Mouse (Mus musculus) urinary bladder, adult 2 months (tissue): ENCODE results near the gene Tmem243. TPM values are rescaled to one million over a fixed set of nuclear protein-coding genes. Genes with fewer than 3 reads are reported as not detected.

ENCODE experiments used
- DNase-seq: peaks from one replicate; pipeline ENCODE4 v3.0.0; 2022; ENCODE audit warnings: low spot score
- polyA plus RNA-seq: library from polyadenylated mRNA; depleted of rRNA; stranded (reverse); fragments of >200 nt; gene quantifications from 2 replicates; pipeline ENCODE4 v1.2.3, GENCODE M21; 2012; rRNA removed

Tmem243 gene
- 24.8 and 28.8 TPM in 2 replicates for polyA plus RNA-seq

DNA sequence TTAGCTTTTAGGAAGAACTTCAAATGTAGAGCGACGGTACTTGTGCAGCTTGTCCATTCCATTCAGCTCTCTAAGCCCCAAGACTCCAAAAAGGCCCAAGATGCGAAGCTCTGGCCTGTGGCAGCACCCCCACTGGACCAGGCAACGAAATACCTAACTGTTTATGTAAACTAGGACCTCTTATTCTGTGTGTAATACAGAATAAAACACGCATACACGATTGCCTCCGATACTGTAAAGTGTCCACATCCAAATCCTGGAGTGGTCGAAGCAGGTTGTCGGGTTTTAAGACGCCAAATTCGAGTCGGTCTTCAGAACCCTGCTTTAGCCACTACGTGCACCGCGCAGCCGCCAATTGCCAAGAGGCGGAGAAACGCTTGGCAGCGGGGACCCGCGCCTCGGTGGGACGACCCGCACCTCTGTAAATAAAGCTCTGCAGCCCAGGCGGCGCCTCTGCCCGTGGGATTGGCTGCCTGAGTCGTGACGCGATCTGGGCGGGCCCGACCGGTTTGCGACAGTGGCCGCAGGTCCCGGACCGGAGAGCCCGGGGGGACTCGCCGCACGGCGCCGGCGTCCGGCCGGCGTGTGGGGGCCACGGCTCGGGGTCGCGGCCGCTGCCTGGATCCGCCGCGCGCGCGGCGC lies at the start of gene Tmem243:
Gene Tmem243, plus strand, starts transcription at position 462 of the 642 bp plus-strand sequence.
- DNase-seq: peak; percentile 89

DNA sequence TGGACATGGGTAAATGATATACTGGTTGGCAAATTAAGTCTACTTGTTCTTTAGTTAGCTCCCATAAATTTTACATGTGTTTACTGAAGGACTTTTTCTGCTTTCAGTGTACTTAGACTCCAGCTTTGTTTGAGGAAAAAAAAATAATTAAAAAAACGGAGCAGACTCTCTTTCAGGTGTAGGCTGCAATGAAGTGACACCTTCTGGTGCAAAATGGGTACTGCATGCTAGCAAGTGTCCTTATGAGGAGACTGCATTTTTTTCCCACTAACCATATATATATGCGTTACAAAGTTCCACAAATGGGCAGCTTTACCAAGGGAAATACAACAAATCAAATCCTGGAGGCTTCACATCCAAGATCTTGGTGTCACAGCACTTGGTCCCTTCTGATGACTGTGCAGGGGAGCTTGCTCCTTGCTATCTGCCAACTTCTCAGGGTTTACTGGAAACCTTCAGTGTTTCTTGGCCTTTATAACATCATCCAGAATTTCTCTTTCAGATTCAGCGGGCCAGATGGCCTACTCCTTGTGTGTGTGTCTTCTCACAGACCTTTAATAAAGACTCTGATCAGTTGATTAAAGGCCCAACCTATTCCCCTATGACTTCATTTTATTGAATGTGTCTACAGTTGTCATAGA lies 44.3 kb upstream of the Tmem243 start:
- no peak for DNase-seq

DNA sequence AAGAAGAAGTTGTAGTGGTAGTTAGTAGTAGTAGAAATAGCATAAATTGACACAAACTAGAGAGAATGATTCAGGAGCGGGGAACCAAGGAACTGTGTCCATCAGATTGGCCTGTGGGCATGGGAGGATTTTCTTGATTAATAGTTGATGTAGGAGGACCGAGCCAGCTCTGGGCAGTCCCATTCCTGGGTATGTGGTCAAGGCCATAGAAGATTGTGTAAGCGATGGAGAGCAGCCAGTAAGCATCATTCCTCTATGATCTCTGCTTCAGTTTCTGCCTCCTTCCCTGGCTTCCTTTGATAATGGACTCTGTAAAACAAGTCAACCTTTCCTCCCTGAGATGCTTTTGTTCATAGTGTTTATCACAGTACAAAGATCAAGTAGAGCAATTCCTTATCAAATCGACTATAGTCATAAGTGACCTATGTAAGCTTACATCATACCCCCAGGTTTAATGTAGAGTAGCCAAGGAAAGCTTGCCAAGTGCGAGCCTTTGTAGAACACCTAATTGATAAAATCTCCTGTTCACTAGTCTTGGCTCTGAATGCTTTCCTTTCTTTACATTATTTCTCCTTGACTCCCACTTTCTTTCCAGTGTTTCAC lies 43.1 kb upstream of the Tmem243 start:
- no peak for DNase-seq

DNA sequence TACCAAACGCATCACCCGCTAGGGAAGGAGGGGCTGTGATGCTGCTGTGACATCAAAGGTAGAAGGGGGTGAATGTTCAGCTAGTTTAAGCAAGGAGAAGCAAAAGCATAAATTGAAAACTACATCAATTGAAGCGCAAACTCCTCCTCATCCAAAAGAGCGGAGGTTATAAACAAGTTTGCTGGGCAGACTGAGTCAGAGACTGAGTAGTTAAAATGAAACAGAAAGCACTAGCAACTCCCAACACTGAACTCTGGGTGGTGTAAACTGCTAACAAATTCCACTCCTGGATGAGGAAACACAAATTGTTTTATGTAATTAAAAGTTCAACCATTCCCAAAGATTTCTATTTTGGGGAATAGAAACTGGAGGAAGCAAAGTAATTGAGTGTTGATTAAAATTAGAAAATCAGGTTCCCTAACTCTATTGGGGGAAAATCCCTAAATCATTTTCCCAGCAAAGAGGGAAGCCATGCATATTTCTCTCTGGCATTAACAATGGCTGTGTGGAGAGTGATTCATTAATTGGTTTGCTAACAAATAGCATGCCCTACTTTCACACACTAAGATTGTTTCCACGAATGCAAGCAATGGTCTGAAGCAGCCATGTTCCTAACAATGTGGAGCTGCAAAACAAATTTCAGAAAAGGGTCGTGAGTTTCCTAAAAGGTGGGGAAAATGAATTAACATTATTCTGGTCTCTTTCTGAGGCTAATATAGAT lies 41.0 kb upstream of the Tmem243 start:
- no peak for DNase-seq

DNA sequence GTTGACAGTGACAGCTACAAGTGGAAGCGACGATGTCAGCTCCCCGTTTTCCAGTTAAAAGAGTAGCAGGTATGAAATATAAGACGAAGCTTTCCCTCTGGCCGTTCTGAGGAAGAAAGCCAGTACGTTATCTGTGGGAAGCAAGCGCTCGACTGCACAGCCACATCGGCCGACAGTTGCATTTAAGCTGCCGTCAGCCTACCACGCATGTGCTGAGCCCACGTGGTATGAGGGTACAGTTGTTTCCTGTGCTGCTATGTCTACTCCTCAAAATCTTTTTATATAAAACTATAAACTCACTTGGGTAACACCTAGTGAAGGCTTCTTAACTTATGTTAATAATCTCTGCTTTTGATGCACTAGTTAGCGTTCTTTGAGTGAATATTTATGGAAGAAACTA lies 40.2 kb upstream of the Tmem243 start:
- no peak for DNase-seq

DNA sequence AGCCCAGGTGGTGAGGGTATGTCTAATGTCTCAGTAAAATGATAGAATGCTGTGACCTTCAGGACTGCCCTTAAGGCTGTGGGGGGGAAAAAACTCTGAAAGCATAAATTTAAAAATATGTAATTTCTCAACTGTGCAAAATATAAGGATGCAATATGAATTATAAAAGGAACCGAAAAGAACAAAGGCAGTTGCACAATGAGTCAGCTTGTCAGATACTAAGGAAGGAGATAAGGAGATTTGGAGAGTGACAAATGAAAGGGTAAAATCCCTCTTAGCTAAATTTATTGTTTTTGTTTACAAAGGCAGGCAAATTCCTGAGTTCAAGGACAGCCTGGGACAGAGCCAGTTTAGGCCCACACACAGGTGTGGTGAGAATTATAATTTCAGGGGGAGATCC lies 36.3 kb upstream of the Tmem243 start:
- DNase-seq: no peak

DNA sequence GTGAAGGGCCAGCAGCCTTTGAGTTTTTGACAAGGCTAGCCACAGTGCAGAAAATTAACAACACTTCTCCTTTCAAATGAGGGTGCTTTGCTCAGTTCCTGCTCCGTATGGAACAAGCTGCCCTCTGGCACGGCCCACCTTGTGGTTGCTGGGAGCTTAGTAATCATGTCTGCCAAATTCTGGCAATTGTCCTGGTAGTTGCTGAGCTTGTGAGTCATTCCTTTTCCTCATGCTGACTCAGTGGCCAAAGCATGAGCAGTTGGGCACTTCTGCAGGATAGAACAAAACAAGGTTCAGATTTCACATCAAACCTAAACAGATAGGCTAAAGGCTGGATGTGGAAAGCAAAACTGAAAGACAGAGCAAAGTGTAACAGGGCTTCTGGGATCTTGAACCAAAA lies 31.6 kb upstream of the Tmem243 start:
- DNase-seq: no peak

DNA sequence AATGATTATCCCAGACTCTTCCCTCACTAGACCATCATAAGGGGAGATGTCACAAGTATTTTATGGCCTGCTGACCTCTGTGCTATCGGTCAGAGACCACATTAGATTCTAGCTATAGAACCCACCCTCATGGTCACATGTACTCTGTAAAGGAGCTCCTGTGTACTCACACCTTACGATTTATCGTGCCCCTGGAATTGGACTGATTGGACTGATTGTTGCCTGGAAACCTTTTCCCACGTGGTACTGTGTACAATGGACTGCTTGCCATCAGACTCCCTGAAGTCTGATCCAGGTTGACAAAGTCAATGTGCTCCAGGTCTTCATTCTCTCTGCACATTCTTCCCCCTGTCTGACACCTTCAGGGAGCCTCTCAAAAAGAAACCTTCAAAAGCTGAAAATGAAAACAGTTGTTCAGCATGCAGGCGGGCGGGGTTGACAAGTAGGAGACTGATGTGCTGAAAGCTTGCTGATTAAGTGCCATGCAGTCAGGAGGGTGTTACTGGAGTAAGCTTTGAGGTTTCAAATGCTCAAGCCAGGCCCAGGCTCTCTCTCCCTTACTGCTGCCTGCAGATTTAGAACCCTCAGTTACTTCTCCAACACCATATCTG lies 30.8 kb upstream of the Tmem243 start:
- no peak for DNase-seq

DNA sequence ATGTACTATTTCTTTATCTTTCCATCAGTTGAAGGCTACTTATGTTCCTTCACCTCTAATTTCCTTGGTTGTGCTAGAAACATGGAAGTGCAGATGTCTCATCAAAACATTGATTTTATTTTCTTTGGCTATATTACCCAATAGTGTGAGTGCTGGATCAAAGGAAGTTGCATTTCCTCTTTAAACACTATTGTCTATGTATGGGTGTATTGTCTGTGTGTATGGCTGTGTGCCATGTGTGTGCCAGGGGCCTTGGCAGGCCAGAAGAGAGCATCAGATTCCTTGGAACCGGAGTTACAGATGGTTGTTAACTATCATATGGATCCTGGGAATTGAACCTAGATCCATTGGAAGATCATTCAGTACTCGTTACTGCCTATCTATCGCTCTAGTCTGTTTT lies 29.1 kb upstream of the Tmem243 start:
- DNase-seq: no peak

DNA sequence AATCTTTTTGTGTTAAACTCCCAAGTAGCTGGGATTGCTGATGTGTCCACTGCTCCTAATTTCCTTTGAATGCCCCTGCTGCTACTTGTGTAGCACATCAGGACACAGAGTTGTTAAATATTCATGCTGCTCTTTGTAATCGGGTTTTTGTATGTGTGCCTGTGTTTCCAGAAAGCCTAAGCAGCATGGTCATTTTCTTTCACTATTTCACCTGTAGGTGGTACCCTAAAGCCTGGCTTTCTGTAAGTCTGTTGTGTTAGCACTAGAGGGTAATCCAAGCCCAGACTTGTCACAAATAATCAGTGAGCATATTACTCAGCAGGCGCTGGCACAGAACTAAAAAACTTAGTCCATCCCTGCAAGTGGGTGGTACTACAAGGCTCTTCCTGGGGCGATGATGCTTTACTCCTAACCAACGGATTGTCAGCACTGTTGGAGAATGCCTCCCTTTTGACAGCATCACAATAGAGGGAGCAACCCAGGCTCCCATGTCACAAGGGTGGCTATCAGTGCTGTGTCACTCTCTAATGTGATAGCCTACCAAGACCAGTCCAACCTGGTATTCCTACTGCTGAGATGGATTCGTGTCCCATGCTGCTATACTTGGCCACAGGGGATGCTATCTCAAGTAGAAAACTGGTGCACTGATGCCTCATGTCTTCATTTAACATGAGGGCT lies 27.2 kb upstream of the Tmem243 start:
- DNase-seq: no peak

DNA sequence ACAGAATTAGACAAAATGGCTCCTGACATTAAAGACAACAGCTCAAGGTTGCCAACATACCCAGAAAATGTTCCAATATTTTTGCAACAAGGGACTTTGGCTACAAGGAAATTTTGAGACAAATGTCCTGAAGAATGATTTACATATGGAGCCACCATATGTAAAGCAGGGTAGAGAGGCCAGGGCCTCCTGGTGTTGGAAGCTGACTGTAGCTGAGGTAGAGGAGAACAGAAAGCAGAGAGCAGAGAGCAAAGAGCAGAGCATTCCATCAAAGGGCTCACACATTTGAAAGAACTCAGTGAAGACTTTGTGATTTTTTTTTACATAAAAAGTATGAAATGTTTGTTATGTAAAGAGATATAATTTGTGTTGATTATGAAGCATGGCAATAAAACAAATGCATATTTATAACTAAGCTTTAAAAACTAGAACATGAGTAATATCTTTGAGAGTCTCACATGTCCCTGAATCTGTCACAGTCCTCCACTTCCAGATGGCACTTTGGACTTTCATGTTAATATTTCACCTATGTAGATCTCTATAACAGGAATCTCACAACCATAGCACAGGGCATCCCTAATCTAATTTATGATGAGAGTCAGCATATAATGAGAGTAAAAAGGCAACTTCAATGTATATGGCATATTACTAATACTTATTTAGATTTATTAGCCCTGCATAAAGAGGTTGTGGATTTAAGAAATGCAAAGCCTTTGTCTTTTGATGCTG lies 20.5 kb upstream of the Tmem243 start:
- no peak for DNase-seq

DNA sequence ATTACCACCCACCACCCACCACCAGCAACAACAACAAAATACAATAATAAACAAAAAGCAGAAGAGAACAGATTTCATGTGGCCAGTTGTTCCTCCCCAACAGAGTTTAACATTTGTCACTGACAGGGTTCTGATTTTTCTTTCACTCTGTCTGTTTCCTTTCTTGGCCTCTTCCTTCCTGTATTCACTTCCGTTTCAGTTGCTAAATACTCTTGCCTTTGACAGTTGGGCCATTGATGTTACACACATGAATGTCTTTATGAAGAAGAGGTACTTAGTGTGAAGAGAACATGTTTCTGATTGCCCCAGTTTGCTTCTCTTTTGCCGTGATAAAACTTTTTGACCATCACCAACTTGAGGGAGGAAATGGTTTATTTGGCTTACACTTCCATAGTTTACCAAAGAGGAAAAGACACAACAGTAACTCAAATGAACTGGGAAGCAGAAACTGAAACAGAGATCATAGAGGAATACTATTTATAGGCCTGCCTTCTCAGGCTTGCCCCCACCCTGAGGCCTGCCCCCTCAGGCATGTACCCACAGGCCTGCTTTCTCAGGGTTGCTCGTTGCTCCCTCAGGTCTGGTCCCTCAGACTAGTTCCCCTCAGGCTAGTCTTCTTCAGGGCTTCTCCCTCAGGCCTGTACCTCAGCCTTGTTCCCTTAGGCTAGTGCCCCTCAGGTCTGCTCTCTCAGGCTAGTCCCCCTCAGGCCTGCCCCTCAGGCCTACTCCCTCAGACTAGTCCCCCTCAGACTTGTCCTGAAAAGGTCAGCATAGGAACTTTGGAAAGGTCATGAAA lies 13.3 kb upstream of the Tmem243 start:
- no peak for DNase-seq

DNA sequence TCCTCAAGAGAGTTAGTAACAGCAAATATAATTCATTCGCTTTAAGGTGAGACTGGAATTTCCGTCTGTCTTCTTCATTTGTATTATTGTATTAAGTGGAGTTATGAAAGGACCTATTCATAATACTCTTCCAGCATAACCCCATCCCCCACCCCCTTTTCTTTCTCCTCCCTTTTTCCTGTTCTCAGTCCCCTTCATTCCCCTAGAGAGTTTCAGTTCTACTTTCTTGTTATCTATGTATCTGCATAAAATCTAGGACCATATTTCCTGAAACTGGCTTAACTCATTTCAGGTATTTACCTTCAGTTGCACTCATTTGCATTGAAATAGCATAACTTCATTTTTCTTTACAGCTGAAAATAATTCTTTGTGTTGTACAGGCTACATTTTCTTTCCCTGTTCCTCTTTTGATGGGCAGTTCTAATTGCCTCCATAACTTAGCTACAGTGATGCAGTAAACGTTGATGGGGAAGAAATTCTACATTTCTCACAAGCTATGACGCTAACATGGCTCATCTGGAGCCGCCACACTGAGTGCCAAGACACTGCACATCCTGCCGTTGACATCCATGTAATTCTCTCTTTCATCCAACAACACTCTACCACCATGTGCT lies 9.9 kb upstream of the Tmem243 start:
- DNase-seq: no peak

DNA sequence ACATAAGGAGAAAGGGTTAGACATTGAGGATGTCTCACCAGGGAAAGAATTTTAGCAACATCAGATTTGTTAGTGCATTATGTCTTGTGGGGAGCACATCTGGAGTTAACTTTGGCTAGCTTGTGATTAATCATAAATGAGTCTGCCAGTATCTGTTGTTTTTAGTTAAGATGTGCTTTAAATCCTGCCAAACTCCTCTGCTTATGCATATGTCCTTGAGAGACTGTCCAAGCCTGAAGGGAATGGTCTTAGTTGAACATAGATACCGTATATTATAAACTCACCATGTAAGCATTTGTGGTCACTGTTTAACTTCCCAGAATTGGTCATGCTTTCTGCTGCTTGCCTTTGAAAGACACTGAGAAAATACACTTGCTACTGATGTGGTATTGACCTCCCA lies 7.8 kb upstream of the Tmem243 start:
- no peak for DNase-seq

DNA sequence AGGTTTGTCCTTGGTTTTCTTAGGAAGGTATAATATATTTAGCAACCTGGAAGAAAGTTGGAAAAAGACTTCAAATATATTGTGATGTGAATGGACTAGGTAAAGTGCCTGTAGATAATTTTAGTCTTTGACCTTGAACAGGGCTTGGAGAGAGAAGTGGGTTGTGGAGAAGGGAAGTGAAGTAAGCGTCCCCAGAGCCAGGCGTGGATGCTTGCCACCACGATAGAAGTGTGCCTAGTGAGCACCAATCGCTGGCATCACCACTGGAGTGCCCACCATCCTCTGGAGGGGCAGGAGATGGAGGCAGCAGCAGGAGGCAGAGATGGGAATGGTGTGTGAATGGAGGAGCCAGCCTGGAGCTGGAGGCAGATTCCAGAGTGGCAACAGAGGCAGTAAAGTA lies 7.0 kb upstream of the Tmem243 start:
- DNase-seq: no peak

DNA sequence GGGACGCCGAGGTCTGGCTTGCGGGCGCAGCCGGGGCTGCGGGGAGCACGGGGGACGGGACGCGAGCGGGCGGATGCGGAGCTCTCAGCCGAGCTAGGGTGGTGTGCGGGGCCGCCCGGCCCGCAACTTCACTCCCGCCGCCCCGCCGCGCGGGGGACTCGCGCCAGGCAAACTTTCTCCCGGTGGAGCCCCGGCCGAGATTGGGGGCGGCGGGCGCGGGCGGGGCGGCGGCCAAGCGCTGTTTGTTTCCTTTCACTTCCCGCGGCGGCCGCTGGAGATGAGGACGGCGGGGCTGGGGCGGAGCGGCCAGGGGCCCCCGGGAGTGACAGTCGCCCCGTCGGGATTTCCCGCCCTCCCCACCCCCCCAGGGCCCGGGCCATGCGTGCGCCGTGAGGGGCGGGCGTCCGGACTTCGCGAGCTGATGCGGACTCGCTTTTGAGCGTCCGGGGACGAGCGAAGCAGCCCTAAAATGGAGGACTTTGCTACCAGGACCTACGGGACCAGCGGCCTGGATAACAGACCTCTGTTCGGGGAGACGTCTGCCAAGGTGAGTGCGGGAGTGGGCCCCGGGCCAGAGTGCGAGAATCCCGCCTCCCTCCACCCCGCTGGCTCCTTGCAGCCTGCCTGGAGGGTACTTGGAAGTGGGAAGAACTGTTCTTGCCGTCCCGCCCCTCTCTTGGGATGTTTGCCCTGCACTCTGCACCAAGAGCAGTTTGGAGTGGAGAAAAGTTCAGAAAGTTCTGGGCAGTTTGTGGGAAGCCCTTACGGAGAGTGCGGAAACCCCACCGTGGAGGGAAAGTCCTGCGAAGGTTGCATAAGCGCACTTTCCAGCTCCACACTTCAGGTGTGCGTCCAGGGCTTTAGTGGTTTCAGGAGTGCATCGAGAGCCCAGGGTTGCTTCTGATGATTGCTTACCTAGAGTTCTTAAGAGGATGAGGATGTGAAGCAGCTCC lies 657 bp downstream of the Tmem243 start:
- DNase-seq: peak; percentile 50

DNA sequence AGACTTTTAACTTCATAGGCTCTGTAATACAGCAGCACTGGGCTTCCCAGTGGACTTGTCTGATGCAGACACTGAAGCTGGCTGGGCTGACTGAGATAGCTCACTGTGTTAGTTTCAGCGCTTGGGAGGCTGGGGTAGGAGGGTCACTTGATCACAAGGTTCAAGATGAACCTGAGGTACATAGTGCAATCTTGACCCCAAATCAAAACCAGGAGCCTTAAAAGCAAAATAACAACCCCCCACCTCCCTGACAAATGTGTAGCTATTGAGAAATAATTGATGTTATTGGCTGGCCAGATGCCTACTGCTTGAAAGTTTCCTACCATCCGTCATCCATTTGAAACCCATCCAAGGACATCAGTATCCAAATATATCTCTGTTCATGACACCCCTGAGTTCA lies 2.2 kb downstream of the Tmem243 start:
- DNase-seq: no peak

DNA sequence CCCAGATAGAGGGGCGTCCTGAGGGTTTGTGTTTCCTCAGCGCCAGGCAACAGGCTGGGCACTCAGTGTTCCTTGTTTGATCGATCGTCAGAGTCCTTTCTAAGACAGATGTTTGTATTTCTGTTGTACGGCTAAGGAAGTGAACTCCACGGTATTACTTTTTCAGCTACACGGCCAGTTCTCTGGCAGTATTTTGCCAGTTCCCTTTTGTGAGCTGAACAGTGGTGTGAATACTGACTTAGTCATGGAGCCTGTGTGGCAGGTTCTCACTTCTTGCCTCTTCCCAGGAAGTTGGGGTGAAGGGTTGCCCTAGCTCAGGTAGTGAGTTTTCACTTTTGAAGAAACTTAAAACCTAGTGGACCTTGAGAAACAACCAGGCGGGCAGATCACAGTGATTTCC lies 3.5 kb downstream of the Tmem243 start:
- DNase-seq: no peak

DNA sequence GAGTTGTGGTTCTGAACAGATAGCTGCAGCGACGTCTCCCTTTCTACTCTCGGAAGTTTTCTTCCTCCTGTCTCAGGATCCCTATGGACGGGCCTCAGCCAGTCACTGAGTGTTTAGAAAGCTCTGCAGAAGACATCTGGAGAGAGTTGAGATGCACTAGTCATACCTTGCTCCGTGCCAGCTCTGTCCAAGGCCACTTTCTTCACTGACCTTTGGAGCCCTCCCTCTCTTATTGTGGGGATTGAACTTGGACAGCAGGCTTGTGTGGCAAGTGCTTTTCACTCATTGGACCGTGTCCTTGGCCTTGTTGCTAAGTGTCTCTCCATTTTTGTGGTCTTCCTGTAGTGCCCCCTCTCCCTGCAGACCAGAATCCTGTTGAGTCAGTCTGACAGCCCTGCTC lies 6.3 kb downstream of the Tmem243 start:
- DNase-seq: no peak
